Mouse (Mus musculus): ENCODE results near the gene Eif2b3.

Gene Eif2b3

GRCm38 (mm10) chr4:117124218-117124517 lies 105.0 kb downstream of the Eif2b3 start:
- DNase-seq (ENCODE audit: low spot score), result no peak

- peak; percentile 67 for DNase-seq (ENCODE audit: low spot score)
These were observed 105.5 kb downstream of the Eif2b3 start for GRCm38 (mm10) chr4:117124518-117125347.

GRCm38 (mm10) chr4:117125348-117125909 lies 106.2 kb downstream of the Eif2b3 start, which contains the start of gene Btbd19:
Gene Btbd19 (minus strand): TSS chr4:117125725.
- DNase-seq (ENCODE audit: low spot score), result peak; percentile 51

GRCm38 (mm10) chr4:117125910-117126674 lies 106.9 kb downstream of the Eif2b3 start:
- peak; percentile 94 for DNase-seq (ENCODE audit: low spot score)

- DNase-seq (ENCODE audit: low spot score), result no peak
These were observed 107.6 kb downstream of the Eif2b3 start, which contains the start of gene Tctex1d4 for GRCm38 (mm10) chr4:117126675-117127290. Gene Tctex1d4 (plus strand): TSS chr4:117126794.

- DNase-seq (ENCODE audit: low spot score), result no peak
These were observed 108.9 kb downstream of the Eif2b3 start for GRCm38 (mm10) chr4:117127991-117128686.

GRCm38 (mm10) chr4:117130790-117131189 lies 111.6 kb downstream of the Eif2b3 start:
- DNase-seq (ENCODE audit: low spot score), result no peak

- DNase-seq (ENCODE audit: low spot score), result no peak
These were observed 112.0 kb downstream of the Eif2b3 start for GRCm38 (mm10) chr4:117131198-117131597.

- no peak for DNase-seq (ENCODE audit: low spot score)
These were observed 112.9 kb downstream of the Eif2b3 start for GRCm38 (mm10) chr4:117131890-117132793.

GRCm38 (mm10) chr4:117132794-117133143 lies 113.6 kb downstream of the Eif2b3 start:
- no peak for DNase-seq (ENCODE audit: low spot score)

GRCm38 (mm10) chr4:117133366-117133796 lies 114.2 kb downstream of the Eif2b3 start:
- no peak for DNase-seq (ENCODE audit: low spot score)

- peak; percentile 97 for DNase-seq (ENCODE audit: low spot score)
These were observed 114.8 kb downstream of the Eif2b3 start, which contains the start of gene Plk3 for GRCm38 (mm10) chr4:117133817-117134600. Gene Plk3 (minus strand): TSS chr4:117133963.

GRCm38 (mm10) chr4:117134601-117134995 lies 115.4 kb downstream of the Eif2b3 start:
- no peak for DNase-seq (ENCODE audit: low spot score)

GRCm38 (mm10) chr4:117136034-117136433 lies 116.8 kb downstream of the Eif2b3 start:
- DNase-seq (ENCODE audit: low spot score), result peak; percentile 87
